In the genomic region with DNA sequence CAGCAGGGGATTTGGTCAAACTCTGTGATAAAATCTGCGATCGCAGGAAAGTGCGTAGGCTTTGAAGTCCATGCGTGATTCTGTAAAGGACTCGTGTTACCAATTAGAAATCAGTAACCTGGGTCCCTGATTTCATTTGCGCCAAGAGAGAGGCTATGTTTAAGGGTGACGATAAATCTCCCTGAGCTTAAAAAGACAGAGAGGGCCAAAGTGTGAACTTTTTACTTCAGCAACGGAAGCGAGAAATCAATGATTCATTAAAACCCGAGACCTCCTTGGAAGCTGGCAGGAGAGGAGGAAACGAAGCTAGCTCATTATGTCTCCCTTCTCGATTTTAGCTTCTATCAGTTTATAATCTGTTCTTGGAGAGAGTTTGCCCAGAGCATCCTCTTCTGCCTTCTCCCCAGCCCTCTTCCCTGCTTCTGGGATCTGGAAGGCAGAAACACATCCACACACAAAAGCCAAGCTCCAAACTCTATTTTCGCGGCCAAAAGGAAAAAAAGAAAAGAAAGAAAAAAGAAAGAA, we compare ENCODE assay signal across 8 mouse cellular contexts. TPM values are rescaled to one million over a fixed set of nuclear protein-coding genes. Genes with fewer than 3 reads are reported as not detected.
DNase-seq lines count a peak whose midpoint lies in the region; ATAC-seq and TF ChIP-seq lines count a peak whose summit lies in the region.

No protein-coding gene starts in this region.

- 0 out of 2 replicates have a peak, but pooled peaks cover 4% of the 10 kb centered on the region for H3K27me3 ChIP-seq in lung, postnatal 0 days (replicated peaks; ENCODE audit: insufficient read depth, low read length)
- peaks cover 19% of the 10 kb centered on the region for H3K27me3 ChIP-seq in hindbrain, embryonic 12.5 days
- peaks cover 47% of the 10 kb centered on the region for H3K27me3 ChIP-seq in liver, embryonic 15.5 days

- ATAC-seq in lung, postnatal 0 days, result no peak
- ATAC-seq in hindbrain, embryonic 12.5 days (ENCODE audit: low FRiP score), result no peak
- no peak for ATAC-seq in liver, embryonic 15.5 days (ENCODE audit: insufficient read depth)

- no peaks in the 10 kb centered on the region for H3K36me3 ChIP-seq in lung, postnatal 0 days (ENCODE audit: insufficient read depth, low read length)
- H3K36me3 ChIP-seq in hindbrain, embryonic 12.5 days, result no peaks in the 10 kb centered on the region
- H3K36me3 ChIP-seq in liver, embryonic 15.5 days (replicated peaks), result no peaks in the 10 kb centered on the region

- WGBS in lung, postnatal 0 days, result 2% methylated on average over 14 of the region's 14 CpGs
- 2% methylated on average over 14 of the region's 14 CpGs for WGBS in lung, adult 2 months
- under 1% methylated on average over 13 of the region's 14 CpGs for WGBS in hindbrain, embryonic 12.5 days
- under 1% methylated on average over 14 of the region's 14 CpGs for WGBS in liver, embryonic 15.5 days (ENCODE audit: insufficient replicate concordance)

- H3K9me3 ChIP-seq in lung, postnatal 0 days (ENCODE audit: low read length), result no peaks in the 10 kb centered on the region
- no peaks in the 10 kb centered on the region for H3K9me3 ChIP-seq in hindbrain, embryonic 12.5 days (replicated peaks)
- H3K9me3 ChIP-seq in liver, embryonic 15.5 days (replicated peaks), result no peaks in the 10 kb centered on the region

- H3K9ac ChIP-seq in lung, postnatal 0 days (replicated peaks; ENCODE audit: low read depth), result no peak overlapping the region
- H3K9ac ChIP-seq in hindbrain, embryonic 12.5 days, result no peak overlapping the region
- no peak overlapping the region for H3K9ac ChIP-seq in liver, embryonic 15.5 days

- TF ChIP-seq POLR2A in lung, adult 2 months (IDR thresholded peaks at IDR 0.05; ENCODE audit: borderline replicate concordance, extremely low read depth, low read depth, low read length), result no peak

- TF ChIP-seq EP300 in lung, postnatal 0 days (IDR thresholded peaks at IDR 0.05), result no peak

- no peak for DNase-seq in lung, postnatal 0 days (ENCODE audit: low spot score)
- no peak for DNase-seq in lung, adult 2 months
- no peak for DNase-seq in cerebellum, adult 18-20 months
- DNase-seq in right cerebral cortex, postnatal 10 days (ENCODE audit: low spot score in 2 of 2), result no peak
- DNase-seq in testis, postnatal 10 days (ENCODE audit: low spot score), result no peak
- DNase-seq in layer of hippocampus, adult 9-10 months (ENCODE audit: low spot score), result no peak

- peak overlapping the region; percentile 56 for H3K4me2 ChIP-seq in lung, postnatal 0 days (replicated peaks; ENCODE audit: low read depth, low read length)
- peak overlapping the region; percentile 95 for H3K4me2 ChIP-seq in hindbrain, embryonic 12.5 days (replicated peaks)
- H3K4me2 ChIP-seq in liver, embryonic 15.5 days, result peak overlapping the region; percentile 54

- H3K4me1 ChIP-seq in lung, postnatal 0 days (ENCODE audit: insufficient read depth, low read depth, low read length), result no peaks in the 10 kb centered on the region
- no peaks in the 10 kb centered on the region for H3K4me1 ChIP-seq in lung, adult 2 months (ENCODE audit: control insufficient read depth, insufficient read depth, low read length)
- H3K4me1 ChIP-seq in hindbrain, embryonic 12.5 days, result peaks cover 22% of the 10 kb centered on the region
- H3K4me1 ChIP-seq in liver, embryonic 15.5 days (replicated peaks), result no peaks in the 10 kb centered on the region

- no peak for TF ChIP-seq CTCF in lung, postnatal 0 days (IDR thresholded peaks at IDR 0.05)
- TF ChIP-seq CTCF in lung, adult 2 months (IDR thresholded peaks at IDR 0.05; ENCODE audit: insufficient read depth, low read length), result no peak

- H3K4me3 ChIP-seq in lung, postnatal 0 days (ENCODE audit: low read depth, low read length), result peak overlapping the region; percentile 47
- no peak overlapping the region for H3K4me3 ChIP-seq in lung, adult 2 months (replicated peaks; ENCODE audit: extremely low read depth, low read depth, low read length)
- peak overlapping the region; percentile 51 for H3K4me3 ChIP-seq in hindbrain, embryonic 12.5 days
- H3K4me3 ChIP-seq in liver, embryonic 15.5 days (replicated peaks), result no peak overlapping the region

- no peak overlapping the region for H3K27ac ChIP-seq in lung, postnatal 0 days (ENCODE audit: low read length)
- H3K27ac ChIP-seq in hindbrain, embryonic 12.5 days, result no peak overlapping the region
- no peak overlapping the region for H3K27ac ChIP-seq in liver, embryonic 15.5 days (replicated peaks)

RNA-seq across cellular contexts. Expression of gene Fgf10, which starts 44.1 kb away (rescaled TPM):
- 9.5 and 10.0 TPM in 2 replicates for polyA plus RNA-seq in lung, postnatal 0 days (2015; fragmentation: Nextera tagmentation; extraction: Ambion mirVana)
- 3.7 and 4.5 TPM in 2 replicates for polyA plus RNA-seq in lung, adult 2 months (2012; rRNA removed)
- polyA plus RNA-seq in hindbrain, embryonic 12.5 days (2016; fragmentation: Nextera tagmentation; extraction: Ambion mirVana), result 4.7 and 6.3 TPM in 2 replicates
- 0.07 and 0.13 TPM in 2 replicates for polyA plus RNA-seq in liver, embryonic 15.5 days (2015; fragmentation: Nextera tagmentation; extraction: Ambion mirVana)

Comparison
In these comparisons a context has a peak if more than half of its experiments do, and no peak if none do; other contexts are left out.
1. H3K4me3 ChIP-seq: peak in lung, postnatal 0 days (single experiment) and hindbrain, embryonic 12.5 days (single experiment); none in lung, adult 2 months (single experiment) and liver, embryonic 15.5 days (single experiment).
2. Peak in every context shown above with its lines, with median percentiles within 50 percentile points of each other: H3K4me2 ChIP-seq.